ENCODE assay signal across 8 mouse cellular contexts in the genomic region with DNA sequence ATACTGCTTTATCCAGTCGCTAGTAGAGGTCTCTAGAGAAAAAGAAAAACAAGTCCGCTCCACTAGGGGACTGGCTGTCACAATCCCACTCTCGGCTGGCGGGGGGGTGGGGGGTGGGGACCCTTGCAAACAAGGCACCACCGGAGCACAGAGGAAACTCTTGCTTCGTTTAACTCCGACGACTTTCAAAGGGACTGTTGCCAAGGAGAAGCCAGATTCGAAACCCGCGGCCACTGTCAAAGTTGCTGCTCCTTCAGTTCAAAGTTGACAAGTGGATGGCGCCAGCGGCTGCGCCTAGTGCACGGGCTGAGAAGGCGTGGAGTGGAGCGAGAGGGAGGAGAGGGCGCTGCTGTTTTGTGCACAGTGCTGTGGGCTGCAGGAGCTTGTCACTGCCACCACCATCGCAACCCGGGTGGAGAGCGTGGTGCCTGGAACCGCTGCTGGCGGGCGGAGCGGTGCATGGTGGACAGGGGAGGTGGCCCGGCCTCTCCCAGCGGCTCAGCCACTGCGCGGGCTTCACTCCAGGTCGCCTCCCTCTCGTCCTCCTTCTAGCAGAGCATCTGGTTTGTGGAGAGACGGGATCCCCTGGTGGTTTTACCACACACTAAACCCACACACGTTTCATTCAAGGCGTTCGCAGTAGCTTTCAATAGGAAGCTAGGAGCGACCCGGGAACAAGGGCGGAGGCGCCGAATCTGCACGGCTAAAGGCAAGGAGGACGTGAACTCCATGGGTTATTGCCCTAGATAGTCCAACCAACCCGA. TPM values are rescaled to one million over a fixed set of nuclear protein-coding genes. Genes with fewer than 3 reads are reported as not detected.
DNase-seq lines count a peak whose midpoint lies in the region; ATAC-seq lines count a peak whose summit lies in the region.

No protein-coding gene starts in this region.

- H3K4me1 ChIP-seq in heart, embryonic 13.5 days: peaks cover 21% of the 10 kb centered on the region
- 0 out of 2 replicates have a peak, but pooled peaks cover 4% of the 10 kb centered on the region for H3K4me1 ChIP-seq in liver, embryonic 13.5 days (replicated peaks)

- H3K36me3 ChIP-seq in heart, embryonic 13.5 days: no peaks in the 10 kb centered on the region
- H3K36me3 ChIP-seq in liver, embryonic 13.5 days: no peaks in the 10 kb centered on the region

- H3K9me3 ChIP-seq in heart, embryonic 13.5 days: no peaks in the 10 kb centered on the region
- no peaks in the 10 kb centered on the region for H3K9me3 ChIP-seq in liver, embryonic 13.5 days (replicated peaks)

- WGBS in heart, embryonic 13.5 days: under 1% methylated on average over 43 of the region's 43 CpGs
- 1% methylated on average over 43 of the region's 43 CpGs for WGBS in liver, embryonic 13.5 days (ENCODE audit: insufficient replicate concordance)

- H3K27ac ChIP-seq in heart, embryonic 13.5 days (replicated peaks): peak overlapping the region; percentile 54
- no peak overlapping the region for H3K27ac ChIP-seq in liver, embryonic 13.5 days

- peak overlapping the region; percentile 97 for H3K4me2 ChIP-seq in heart, embryonic 13.5 days
- H3K4me2 ChIP-seq in liver, embryonic 13.5 days: peak overlapping the region; percentile 67

- H3K9ac ChIP-seq in heart, embryonic 13.5 days: peak overlapping the region; percentile 82
- H3K9ac ChIP-seq in liver, embryonic 13.5 days: no peak overlapping the region

- H3K4me3 ChIP-seq in heart, embryonic 13.5 days: peak overlapping the region; percentile 70
- H3K4me3 ChIP-seq in liver, embryonic 13.5 days (replicated peaks): peak overlapping the region; percentile 50

- DNase-seq in thymus, postnatal 4 days: peak; percentile 5
- DNase-seq in thymus, postnatal 0 days (ENCODE audit: low spot score): no peak
- DNase-seq in embryo, embryonic 10.5 days (ENCODE audit: low spot score): peak; percentile 74
- DNase-seq in kidney, postnatal 25 days: peak; percentile 11 to 42
- DNase-seq in liver, embryonic 13.5 days: no peak
- peak; percentile 46 for DNase-seq in retina, postnatal 7 days (ENCODE audit: low read depth, low spot score)
- no peak for DNase-seq in spleen, postnatal 10 days (ENCODE audit: low spot score in 2 of 2)

- peak; percentile 66; the same call in 1 of the 2 replicates for ATAC-seq in heart, embryonic 13.5 days (ENCODE audit: extremely low read depth, insufficient number of reproducible peaks, low FRiP score, low TSS enrichment)
- peak; percentile 39; the same call in 1 of the 2 replicates for ATAC-seq in liver, embryonic 13.5 days (ENCODE audit: low read depth)

- peaks cover 17% of the 10 kb centered on the region for H3K27me3 ChIP-seq in heart, embryonic 13.5 days (replicated peaks)
- peaks cover 34% of the 10 kb centered on the region for H3K27me3 ChIP-seq in liver, embryonic 13.5 days

RNA-seq across cellular contexts. Expression of a gene that starts 0.8 kb away (rescaled TPM):
- 0.33 and 0.35 TPM in 2 replicates for polyA plus RNA-seq in thymus, postnatal 0 days (2015; fragmentation: Nextera tagmentation; extraction: Ambion mirVana)
- 1.5 and 1.8 TPM in 2 replicates for polyA plus RNA-seq in heart, embryonic 13.5 days (2015; fragmentation: Nextera tagmentation; extraction: Ambion mirVana)
- 0.06 and 0.08 TPM in 2 replicates for polyA plus RNA-seq in liver, embryonic 13.5 days (2015; fragmentation: Nextera tagmentation; extraction: Ambion mirVana)

Comparison
In these comparisons a context has a peak if more than half of its experiments do, and no peak if none do; other contexts are left out.
1. DNase-seq: peak in thymus, postnatal 4 days (single experiment), embryo, embryonic 10.5 days (single experiment), kidney, postnatal 25 days (2 of 2) and retina, postnatal 7 days (single experiment); none in thymus, postnatal 0 days (single experiment), liver, embryonic 13.5 days (single experiment) and spleen, postnatal 10 days (0 of 2).